Mouse (Mus musculus) c-Kit-negative CD71-positive TER-119-positive erythroid progenitor cells, embryonic 14.5 days (primary cell): Measurements from ENCODE around the gene Wasf1.

Source experiments
- DNase-seq: peaks from one replicate; pipeline ENCODE4 v3.0.0-alpha.2; 2013; ENCODE audit warnings: low read depth, low spot score

Wasf1 gene

GRCm38 (mm10) chr10:40971256-40971655 is 88.0 kb downstream of the Wasf1 start:
- DNase-seq: no peak

- DNase-seq: no peak
Measured at GRCm38 (mm10) chr10:40983761-40984160, 100.5 kb downstream of the Wasf1 start.

GRCm38 (mm10) chr10:40984600-40984999 is 101.3 kb downstream of the Wasf1 start:
- no peak for DNase-seq

DNA sequence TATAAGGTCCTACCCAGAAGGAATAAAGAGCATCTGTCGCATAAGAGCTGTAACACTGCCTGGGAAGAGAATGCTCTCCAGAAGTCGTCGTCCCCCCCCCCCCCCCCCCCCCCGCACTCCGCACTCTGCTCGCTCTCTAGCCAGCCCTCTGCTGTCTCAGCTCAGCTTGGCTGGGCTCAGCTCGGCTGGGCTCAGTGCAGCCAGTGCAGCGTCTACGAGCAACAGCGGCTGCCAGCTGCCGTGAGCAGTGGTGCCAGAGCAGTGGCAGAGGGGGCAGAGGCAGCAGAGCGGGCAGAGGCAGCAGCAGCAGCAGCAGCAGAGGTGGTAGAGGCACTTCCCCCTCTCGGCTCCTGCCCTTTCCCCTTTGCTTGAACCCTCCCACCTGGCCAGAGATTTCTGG is 102.1 kb downstream of the Wasf1 start:
- DNase-seq: no peak
